Mouse (Mus musculus): ENCODE data around the gene Gm20721. TPM values are rescaled to one million over a fixed set of nuclear protein-coding genes. Genes with fewer than 3 reads are reported as not detected.
"Not testable (repeated sequence)": the region's sequence is repeated elsewhere in the genome, so short reads cannot be mapped to it uniquely, and the experiment has no call there.

Gene Gm20721
- polyA plus RNA-seq, 1 experiment from 2014 or later: 16.0 TPM

- under 1% methylated on average over 97 of the region's 131 CpGs for WGBS
- H3K27me3 ChIP-seq (replicated peaks): no peaks in the 10 kb centered on the region
- H3K9me3 ChIP-seq: no peaks in the 10 kb centered on the region
- ATAC-seq (ENCODE audit: extremely low read depth, insufficient number of reproducible peaks, low FRiP score, low TSS enrichment): peak; percentile 69
- peaks cover 9% of the 10 kb centered on the region for H3K36me3 ChIP-seq
- peaks cover 52% of the 10 kb centered on the region for H3K4me1 ChIP-seq
- H3K9ac ChIP-seq: peak overlapping the region; percentile 100
- peak overlapping the region; percentile 72 for H3K4me2 ChIP-seq
- peak overlapping the region; percentile 100 for H3K27ac ChIP-seq (replicated peaks)
- H3K4me3 ChIP-seq: peak overlapping the region; percentile 98
Observed at GRCm38 (mm10) chr2:174329663-174330615, 16.6 kb downstream of the Gm20721 start.

DNA sequence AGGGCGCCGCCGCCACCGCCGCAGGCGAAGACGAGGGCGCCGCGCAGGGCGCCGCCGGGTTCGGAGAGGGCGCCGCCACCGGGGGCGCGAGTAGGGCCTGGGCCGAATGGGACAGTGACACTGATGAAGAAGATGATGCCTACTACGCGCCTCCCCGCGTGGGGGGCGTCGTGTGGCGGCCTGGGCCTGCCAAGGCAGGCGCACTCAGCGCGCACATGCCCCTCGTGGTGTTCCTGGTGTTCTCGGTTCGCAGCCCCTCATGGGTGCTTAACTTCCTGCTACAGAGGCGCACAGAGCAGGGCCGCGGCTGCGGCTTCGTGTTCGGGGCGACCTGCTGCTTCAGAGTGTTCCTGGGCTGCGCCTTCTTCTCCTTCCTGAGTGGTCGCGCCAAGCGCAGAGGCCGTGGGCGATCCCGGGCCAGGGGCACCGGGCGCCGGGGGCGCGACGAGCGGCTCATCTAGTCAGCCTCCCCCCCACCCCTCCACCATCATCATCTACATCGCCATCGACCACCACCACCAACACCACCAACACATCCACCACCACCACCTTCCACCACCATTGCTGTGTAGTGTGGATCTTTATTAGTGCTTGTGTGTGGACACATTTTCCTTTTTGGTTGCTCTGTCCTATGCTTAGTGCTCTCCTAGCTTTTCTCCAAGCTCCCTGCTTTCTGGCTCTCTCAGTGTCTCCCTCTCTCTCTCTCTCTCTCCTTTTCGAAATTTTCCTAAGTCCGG is 17.4 kb downstream of the Gm20721 start:
- Histone ChIP-seq H3K9ac (peak overlapping the region; percentile 100), H3K36me3 (peaks cover under 1% of the 10 kb centered on the region; the same call in 1 of the 2 replicates), H3K4me3 (peak overlapping the region; percentile 98), H3K9me3 (no peaks in the 10 kb centered on the region), H3K4me2 (peak overlapping the region; percentile 72), H3K27ac (replicated peaks) (peak overlapping the region; percentile 100), H3K4me1 (peaks cover 43% of the 10 kb centered on the region), H3K27me3 (replicated peaks) (no peaks in the 10 kb centered on the region)
- WGBS: 39% methylated on average over 58 of the region's 58 CpGs
- no peak for ATAC-seq (ENCODE audit: extremely low read depth, insufficient number of reproducible peaks, low FRiP score, low TSS enrichment)

GRCm38 (mm10) chr2:174328358-174328905 is 18.1 kb downstream of the Gm20721 start:
- H3K4me1 ChIP-seq: peaks cover 37% of the 10 kb centered on the region
- peak overlapping the region; percentile 100 for H3K9ac ChIP-seq
- H3K9me3 ChIP-seq: no peaks in the 10 kb centered on the region
- no peak for ATAC-seq (ENCODE audit: extremely low read depth, insufficient number of reproducible peaks, low FRiP score, low TSS enrichment)
- H3K4me3 ChIP-seq: peak overlapping the region; percentile 98
- H3K27me3 ChIP-seq (replicated peaks): no peaks in the 10 kb centered on the region
- peak overlapping the region; percentile 72 for H3K4me2 ChIP-seq
- H3K36me3 ChIP-seq: 0 out of 2 replicates have a peak, but pooled peaks cover 4% of the 10 kb centered on the region
- whole genome bisulfite sequencing: 30% methylated on average over 44 of the region's 46 CpGs
- H3K27ac ChIP-seq (replicated peaks): peak overlapping the region; percentile 100

DNA sequence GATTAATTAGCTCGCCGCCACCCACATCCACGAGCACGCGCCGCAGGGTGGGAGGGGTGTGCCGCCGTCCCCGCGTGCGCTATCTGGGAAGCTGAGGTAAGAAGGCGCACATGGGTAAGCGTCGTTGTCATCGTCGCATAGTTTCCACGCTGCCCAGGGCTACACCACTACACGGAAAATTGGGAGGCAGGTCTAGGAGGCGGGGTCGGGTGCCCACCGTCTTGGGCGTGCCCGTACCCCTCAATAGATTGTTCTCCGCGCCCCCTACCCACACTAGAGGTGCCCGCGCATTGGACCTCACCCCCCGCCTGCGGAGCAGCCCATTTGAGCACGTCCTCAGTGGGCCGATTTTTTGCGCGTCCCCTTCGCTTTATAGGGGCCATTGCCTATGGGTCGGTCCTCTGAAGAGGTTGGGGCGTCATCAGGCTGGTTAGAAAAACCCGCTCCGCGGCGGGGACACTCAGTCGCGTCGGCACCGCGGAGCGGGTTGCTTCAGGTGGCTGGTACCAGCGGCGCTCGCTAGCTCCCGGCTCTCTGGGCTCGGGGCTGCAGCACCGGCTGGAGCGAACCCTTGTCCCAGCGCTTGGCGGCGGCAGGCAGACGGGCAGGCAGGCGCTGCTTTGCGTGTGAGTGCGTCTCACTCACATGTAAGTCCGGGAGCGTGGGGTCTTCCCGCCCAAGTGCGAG is 19.1 kb downstream of the Gm20721 start:
- Histone ChIP-seq H3K9ac (peak overlapping the region; percentile 100), H3K27ac (replicated peaks) (peak overlapping the region; percentile 49; the same call in 1 of the 2 replicates), H3K36me3 (0 out of 2 replicates have a peak, but pooled peaks cover 5% of the 10 kb centered on the region), H3K4me1 (peaks cover 27% of the 10 kb centered on the region), H3K9me3 (no peaks in the 10 kb centered on the region), H3K4me3 (peak overlapping the region; percentile 98), H3K27me3 (replicated peaks) (no peaks in the 10 kb centered on the region), H3K4me2 (peak overlapping the region; percentile 72)
- ATAC-seq (ENCODE audit: extremely low read depth, insufficient number of reproducible peaks, low FRiP score, low TSS enrichment): no peak; the same call in 1 of the 2 replicates
- 48% methylated on average over 64 of the region's 64 CpGs for WGBS

DNA sequence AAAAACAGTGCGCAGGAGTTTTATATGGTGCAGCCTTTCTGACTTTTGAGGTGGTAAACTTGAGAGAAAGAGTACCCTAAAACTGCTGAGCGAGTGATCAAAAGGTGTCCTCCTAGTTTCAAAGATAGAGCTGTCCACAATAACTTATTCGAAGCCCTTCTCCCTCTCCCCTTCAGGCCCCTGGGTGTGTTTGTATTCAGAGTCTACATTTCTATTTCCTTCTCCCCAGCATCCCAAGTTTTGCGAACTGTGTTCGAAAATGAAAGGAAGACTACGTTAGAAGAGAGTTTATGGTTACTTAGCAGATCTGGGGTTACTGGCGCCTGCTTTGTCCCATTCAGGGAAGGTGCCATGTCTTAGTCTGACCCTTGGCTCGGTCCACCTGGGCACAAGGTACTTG is 20.0 kb downstream of the Gm20721 start:
- no peak overlapping the region for H3K27ac ChIP-seq (replicated peaks)
- H3K9ac ChIP-seq: peak overlapping the region; percentile 100
- peaks cover 17% of the 10 kb centered on the region for H3K4me1 ChIP-seq
- H3K36me3 ChIP-seq: 0 out of 2 replicates have a peak, but pooled peaks cover 5% of the 10 kb centered on the region
- H3K4me3 ChIP-seq: peak overlapping the region; percentile 98
- 61% methylated on average over 8 of the region's 8 CpGs for WGBS
- no peaks in the 10 kb centered on the region for H3K27me3 ChIP-seq (replicated peaks)
- no peak for ATAC-seq (ENCODE audit: extremely low read depth, insufficient number of reproducible peaks, low FRiP score, low TSS enrichment)
- H3K9me3 ChIP-seq: no peaks in the 10 kb centered on the region
- peak overlapping the region; percentile 72 for H3K4me2 ChIP-seq

GRCm38 (mm10) chr2:174325989-174326388 is 20.5 kb downstream of the Gm20721 start:
- Histone ChIP-seq H3K27me3 (replicated peaks) (no peaks in the 10 kb centered on the region), H3K4me1 (peaks cover 16% of the 10 kb centered on the region), H3K9ac (no peak overlapping the region; the same call in 1 of the 2 replicates), H3K27ac (replicated peaks) (no peak overlapping the region), H3K36me3 (0 out of 2 replicates have a peak, but pooled peaks cover 5% of the 10 kb centered on the region), H3K9me3 (no peaks in the 10 kb centered on the region), H3K4me3 (peak overlapping the region; percentile 98; the same call in 1 of the 2 replicates), H3K4me2 (peak overlapping the region; percentile 72)
- 69% methylated on average over 4 of the region's 4 CpGs for WGBS
- no peak for ATAC-seq (ENCODE audit: extremely low read depth, insufficient number of reproducible peaks, low FRiP score, low TSS enrichment)

GRCm38 (mm10) chr2:174316661-174317060 is 29.9 kb downstream of the Gm20721 start:
- ATAC-seq (ENCODE audit: extremely low read depth, insufficient number of reproducible peaks, low FRiP score, low TSS enrichment): no peak
- H3K4me3 ChIP-seq: no peak overlapping the region
- H3K36me3 ChIP-seq: no peaks in the 10 kb centered on the region
- 85% methylated on average over 9 of the region's 9 CpGs for WGBS
- H3K9ac ChIP-seq: no peak overlapping the region
- H3K27me3 ChIP-seq (replicated peaks): no peaks in the 10 kb centered on the region
- H3K27ac ChIP-seq (replicated peaks): no peak overlapping the region
- 0 out of 2 replicates have a peak, but pooled peaks cover 7% of the 10 kb centered on the region for H3K4me1 ChIP-seq
- H3K4me2 ChIP-seq: no peak overlapping the region
- H3K9me3 ChIP-seq: no peaks in the 10 kb centered on the region

- not testable (repeated sequence) for H3K36me3 ChIP-seq; H3K4me3 ChIP-seq; H3K9ac ChIP-seq; H3K27me3 ChIP-seq (replicated peaks); H3K9me3 ChIP-seq; H3K27ac ChIP-seq (replicated peaks); ATAC-seq (ENCODE audit: extremely low read depth, insufficient number of reproducible peaks, low FRiP score, low TSS enrichment); H3K4me2 ChIP-seq
- H3K4me1 ChIP-seq: 0 out of 2 replicates have a peak, but pooled peaks cover 10% of the 10 kb centered on the region
Observed at GRCm38 (mm10) chr2:174315445-174315844, 31.1 kb downstream of the Gm20721 start.

- ATAC-seq (ENCODE audit: extremely low read depth, insufficient number of reproducible peaks, low FRiP score, low TSS enrichment): no peak
- H3K4me2 ChIP-seq: no peak overlapping the region
- no peak overlapping the region for H3K27ac ChIP-seq (replicated peaks)
- H3K9ac ChIP-seq: no peak overlapping the region
- H3K36me3 ChIP-seq: no peaks in the 10 kb centered on the region
- 74% methylated on average over 2 of the region's 2 CpGs for WGBS
- H3K27me3 ChIP-seq (replicated peaks): peaks cover 5% of the 10 kb centered on the region; the same call in 1 of the 2 replicates
- no peaks in the 10 kb centered on the region for H3K9me3 ChIP-seq
- 0 out of 2 replicates have a peak, but pooled peaks cover 10% of the 10 kb centered on the region for H3K4me1 ChIP-seq
- no peak overlapping the region for H3K4me3 ChIP-seq
Observed at GRCm38 (mm10) chr2:174312661-174313060, 33.9 kb downstream of the Gm20721 start.

GRCm38 (mm10) chr2:174312118-174312647 is 34.3 kb downstream of the Gm20721 start:
- Histone ChIP-seq H3K4me1 (0 out of 2 replicates have a peak, but pooled peaks cover 10% of the 10 kb centered on the region), H3K4me3 (no peak overlapping the region), H3K27me3 (replicated peaks) (peaks cover 5% of the 10 kb centered on the region; the same call in 1 of the 2 replicates), H3K9me3 (no peaks in the 10 kb centered on the region), H3K36me3 (no peaks in the 10 kb centered on the region), H3K9ac (no peak overlapping the region), H3K27ac (replicated peaks) (no peak overlapping the region), H3K4me2 (no peak overlapping the region)
- ATAC-seq (ENCODE audit: extremely low read depth, insufficient number of reproducible peaks, low FRiP score, low TSS enrichment): no peak
- WGBS: 31% methylated on average over 4 of the region's 4 CpGs
